Comparison of ENCODE assay signal across 17 mouse cellular contexts in genomic region chr1:40580269-40580668, GRCm38 (mm10). TPM values are rescaled to one million over a fixed set of nuclear protein-coding genes. Genes with fewer than 3 reads are reported as not detected.
DNase-seq lines count a peak whose midpoint lies in the region; ATAC-seq and TF ChIP-seq lines count a peak whose summit lies in the region.
"Had no signal": no experiment of that assay in that cellular context is flagged by ENCODE, and none has a peak within 500 bp of the region (broad histone marks: within the 10 kb centered on the region; RNA-seq: fewer than 3 reads in every experiment).

No protein-coding gene starts in this region.

- peak overlapping the region; percentile 47; the same call in 1 of the 2 replicates for H3K4me2 ChIP-seq in heart, embryonic 16.5 days (ENCODE audit: low read depth, low read length)
- H3K4me2 ChIP-seq: liver, embryonic 13.5 days had no signal

- H3K36me3 ChIP-seq in heart, embryonic 16.5 days (ENCODE audit: control insufficient read depth, insufficient read depth), result no peaks in the 10 kb centered on the region
- no peaks in the 10 kb centered on the region for H3K36me3 ChIP-seq in testis, adult 2 months (ENCODE audit: control insufficient read depth, insufficient read depth, low read length)
- H3K36me3 ChIP-seq: embryonic facial prominence, embryonic 10.5 days; liver, embryonic 13.5 days had no signal

- ATAC-seq in heart, embryonic 16.5 days (replicated peaks; ENCODE audit: extremely low read depth, insufficient read depth, low FRiP score), result no peak
- ATAC-seq: forebrain, embryonic 14.5 days; lung, postnatal 0 days had no signal

- TF ChIP-seq POLR2A in testis, adult 2 months (IDR thresholded peaks at IDR 0.05; ENCODE audit: control insufficient read depth, low read depth, low read length), result no peak

- no peak for DNase-seq in heart, postnatal 14 days
- DNase-seq in layer of hippocampus, adult 2 months (ENCODE audit: low spot score in 2 of 2), result no peak
- no peak for DNase-seq in layer of hippocampus, postnatal 25 days (ENCODE audit: extremely low spot score in 1 of 2, low spot score in 1 of 2)
- no peak for DNase-seq in testis, postnatal 14 days (ENCODE audit: low spot score)
- no peak for DNase-seq in frontal cortex, postnatal 14 days (ENCODE audit: low spot score in 2 of 2)
- DNase-seq in frontal cortex, adult 2 months (ENCODE audit: extremely low spot score in 1 of 2, low spot score in 1 of 2), result no peak
- DNase-seq: liver, embryonic 13.5 days had no signal

- no peaks in the 10 kb centered on the region for H3K4me1 ChIP-seq in heart, embryonic 16.5 days (ENCODE audit: control insufficient read depth, insufficient read depth, low read length)
- no peaks in the 10 kb centered on the region for H3K4me1 ChIP-seq in testis, adult 2 months (ENCODE audit: control insufficient read depth, insufficient read depth, low read length)
- H3K4me1 ChIP-seq: embryonic facial prominence, embryonic 10.5 days; liver, embryonic 13.5 days; megakaryocyte, embryonic 14.5 days had no signal

- H3K9ac ChIP-seq in heart, embryonic 16.5 days (ENCODE audit: low read length), result no peak overlapping the region
- H3K9ac ChIP-seq: liver, embryonic 13.5 days had no signal

- H3K9me3 ChIP-seq in heart, embryonic 16.5 days (replicated peaks; ENCODE audit: control insufficient read depth, low read length), result no peaks in the 10 kb centered on the region
- H3K9me3 ChIP-seq: embryonic facial prominence, embryonic 10.5 days; liver, embryonic 13.5 days; megakaryocyte, embryonic 14.5 days had no signal

- intact Hi-C loops in heart, postnatal 14 days (cut with DNase I), result loop anchor here (5.0 kb wide), 1 partner anchor 77 kb away; no protein-coding TSS in a partner anchor

- H3K27ac ChIP-seq in heart, embryonic 16.5 days (ENCODE audit: low read length), result no peak overlapping the region
- peak overlapping the region; percentile 75 for H3K27ac ChIP-seq in layer of hippocampus, adult 2 months
- no peak overlapping the region for H3K27ac ChIP-seq in testis, adult 2 months (ENCODE audit: control insufficient read depth, insufficient read depth, low read depth, low read length)
- H3K27ac ChIP-seq: embryonic facial prominence, embryonic 10.5 days; liver, embryonic 13.5 days had no signal

- no peak for TF ChIP-seq CTCF in layer of hippocampus, adult 2 months (conservative IDR thresholded peaks at IDR 0.05)
- no peak for TF ChIP-seq CTCF in testis, adult 2 months (IDR thresholded peaks at IDR 0.05; ENCODE audit: control insufficient read depth, insufficient read depth, insufficient replicate concordance, low read depth, low read length)

- WGBS in heart, embryonic 16.5 days, result 69% methylated on average over 14 of the region's 14 CpGs

- peaks cover 7% of the 10 kb centered on the region; the same call in 1 of the 2 replicates for H3K27me3 ChIP-seq in heart, embryonic 16.5 days (ENCODE audit: control insufficient read depth, insufficient read depth, low read length)
- no peaks in the 10 kb centered on the region for H3K27me3 ChIP-seq in testis, adult 2 months (ENCODE audit: control insufficient read depth, insufficient read depth, low read length)

- H3K4me3 ChIP-seq in heart, embryonic 16.5 days (ENCODE audit: low read length), result no peak overlapping the region
- peak overlapping the region; percentile 44 for H3K4me3 ChIP-seq in layer of hippocampus, adult 2 months
- H3K4me3 ChIP-seq in testis, adult 2 months (ENCODE audit: control insufficient read depth, low read depth, low read length), result peak overlapping the region; percentile 69
- H3K4me3 ChIP-seq: embryonic facial prominence, embryonic 10.5 days; liver, embryonic 13.5 days; megakaryocyte, embryonic 14.5 days; myocyte had no signal

RNA-seq across cellular contexts. Expression of gene Slc9a4, which starts 0.4 kb away (rescaled TPM):
- polyA plus RNA-seq in heart, embryonic 16.5 days (2015; fragmentation: Nextera tagmentation; extraction: Ambion mirVana), result 0.09 TPM in 1 of 2 replicates, not detected in the other
- under 1 TPM; 0.05 to 0.14 TPM for total RNA-seq in heart, postnatal 14 days (2021)
- total RNA-seq in layer of hippocampus, adult 2 months (2021), result 10 to 100 TPM; 22.5 to 23.3 TPM
- total RNA-seq in layer of hippocampus, postnatal 25 days (2021), result 10 to 100 TPM; 19.5 to 19.6 TPM
- 1.4 and 2.3 TPM in 2 replicates for polyA plus RNA-seq in testis, adult 2 months (2012; rRNA removed)
- 2.3 and 3.4 TPM in 2 replicates for polyA plus RNA-seq in frontal cortex, adult 2 months (2012; rRNA removed)
- total RNA-seq: adrenal gland, postnatal 14 days; granulocyte monocyte progenitor cell, adult 5-6 weeks had no signal
- polyA plus RNA-seq: embryonic facial prominence, embryonic 10.5 days; forebrain, embryonic 14.5 days; limb, embryonic 11.5 days; liver, embryonic 13.5 days had no signal

Comparison
In these comparisons a context has a peak if more than half of its experiments do, and no peak if none do; other contexts are left out.
1. RNA of gene Slc9a4, which starts 0.4 kb away (total RNA-seq): 22.5 to 23.3 TPM in layer of hippocampus, adult 2 months and 19.5 to 19.6 TPM in layer of hippocampus, postnatal 25 days; 0.05 to 0.14 TPM in heart, postnatal 14 days; every median in the first group is over 10 times any median in the second.